Mouse (Mus musculus) limb, embryonic 15.5 days (tissue): ENCODE measurements around the gene Rap1gds1. TPM values are rescaled to one million over a fixed set of nuclear protein-coding genes. Genes with fewer than 3 reads are reported as not detected.

ENCODE experiments used
- ATAC-seq: fragments of 200-750 bp; cut with Nextera tagmentation; 2 replicates; pipeline ENCODE4 v1.8.0; 2017; ENCODE audit warnings: low read depth, moderate TSS enrichment; ENCODE audit not compliant: insufficient number of reproducible peaks, low FRiP score, low TSS enrichment
- H3K27ac ChIP-seq: fragments of 300-500 bp; sonication (generic); 2 replicates; pipeline ENCODE4 v1.5.1; 2015; ENCODE audit warnings: moderate library complexity, mild to moderate bottlenecking, inconsistent platforms
- H3K27me3 ChIP-seq: fragments of 300-500 bp; sonication (generic); 2 replicates; pipeline ENCODE4 v1.6.1; 2015; ENCODE audit warnings: inconsistent platforms
- H3K36me3 ChIP-seq: fragments of 300-500 bp; sonication (generic); 2 replicates; pipeline ENCODE4 v1.6.1; 2015; ENCODE audit warnings: inconsistent platforms
- H3K4me1 ChIP-seq: fragments of 300-500 bp; sonication (generic); 2 replicates; pipeline ENCODE4 v1.6.1; 2015; ENCODE audit warnings: inconsistent platforms
- H3K4me2 ChIP-seq: fragments of 300-500 bp; sonication (generic); 2 replicates; pipeline ENCODE4 v1.6.1; 2015; ENCODE audit warnings: mild to moderate bottlenecking, inconsistent platforms
- H3K4me3 ChIP-seq: fragments of 300-500 bp; sonication (generic); 2 replicates; pipeline ENCODE4 v1.5.1; 2015; ENCODE audit warnings: mild to moderate bottlenecking, inconsistent platforms
- H3K9ac ChIP-seq: fragments of 300-500 bp; sonication (generic); 2 replicates; pipeline ENCODE4 v1.6.1; 2015; ENCODE audit warnings: inconsistent platforms
- H3K9me3 ChIP-seq: fragments of 300-500 bp; sonication (generic); 2 replicates; pipeline ENCODE4 v1.6.1; 2016; ENCODE audit warnings: inconsistent platforms
- WGBS: fragments of 180-500 bp; shearing (Covaris S2); methylation state at CpG from one replicate; pipeline ENCODE4 v1.1.7; 2015; 5-methylcytosine and 5-hydroxymethylcytosine counted together
- polyA plus RNA-seq: library from polyadenylated mRNA; unstranded; fragments of >200 nt; fragmentation: Nextera tagmentation; extraction: Ambion mirVana; gene quantifications from 2 replicates; pipeline ENCODE4 v1.2.1, GENCODE M21; 2015

Rap1gds1 gene
- polyA plus RNA-seq, 1 experiment from 2014 or later = 53.3 TPM

DNA sequence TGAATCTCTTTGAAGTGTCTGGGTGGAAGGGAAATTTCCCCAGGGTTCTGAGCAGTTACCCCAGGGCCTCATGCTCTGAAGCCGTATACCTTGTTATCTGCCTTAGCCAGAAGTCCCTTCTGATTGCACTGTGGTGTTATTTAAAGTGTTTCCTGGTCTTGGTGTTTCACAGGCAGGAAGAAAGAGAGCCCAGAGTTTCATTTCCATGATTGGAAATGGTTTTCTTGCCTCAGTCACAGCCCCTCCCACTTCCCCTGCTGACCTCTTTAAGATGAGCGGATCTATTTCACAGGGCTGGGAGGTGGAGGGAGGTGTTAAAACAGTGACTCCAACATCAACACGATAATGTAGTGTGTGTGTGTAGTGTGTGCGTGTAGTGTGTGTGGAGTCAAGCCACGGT is 181.5 kb downstream of the Rap1gds1 start:
- H3K4me3 ChIP-seq = no peak overlapping the region
- peaks cover 13% of the 10 kb centered on the region for H3K36me3 ChIP-seq
- H3K9ac ChIP-seq = no peak overlapping the region
- no peak overlapping the region for H3K4me2 ChIP-seq
- no peak for ATAC-seq
- no peaks in the 10 kb centered on the region for H3K9me3 ChIP-seq
- H3K4me1 ChIP-seq = peaks cover 4% of the 10 kb centered on the region
- WGBS = 41% methylated on average over 5 of the region's 5 CpGs
- no peaks in the 10 kb centered on the region for H3K27me3 ChIP-seq
- H3K27ac ChIP-seq = no peak overlapping the region

DNA sequence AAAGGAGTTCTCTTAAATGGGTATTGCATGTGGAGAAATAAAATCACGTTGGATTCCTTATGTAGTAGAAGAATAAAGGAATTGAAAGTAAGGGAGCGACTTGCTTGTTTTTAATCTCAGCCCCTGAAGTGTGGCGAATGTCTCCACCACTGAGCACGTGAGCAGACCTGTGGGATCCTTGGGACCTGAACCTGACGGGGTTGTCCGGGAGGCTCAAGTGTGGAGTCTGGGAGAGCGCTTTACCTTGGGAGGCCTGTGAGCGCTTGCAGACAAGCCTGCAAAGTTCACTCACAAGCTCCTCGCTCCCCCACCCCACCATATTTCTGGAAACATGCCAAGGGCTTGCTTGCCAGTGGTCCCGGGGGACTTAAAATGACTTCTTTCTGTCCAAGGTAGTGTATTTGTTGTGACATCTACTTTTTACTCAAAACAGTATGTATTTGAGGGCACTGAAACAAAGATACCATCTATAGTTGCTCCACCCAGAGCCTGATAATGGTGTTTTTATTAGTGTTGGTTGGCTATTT is 185.2 kb downstream of the Rap1gds1 start:
- Histone ChIP-seq H3K27me3 (no peaks in the 10 kb centered on the region), H3K27ac (no peak overlapping the region), H3K36me3 (no peaks in the 10 kb centered on the region), H3K9me3 (no peaks in the 10 kb centered on the region), H3K4me2 (no peak overlapping the region), H3K4me3 (no peak overlapping the region), H3K9ac (no peak overlapping the region), H3K4me1 (peaks cover 4% of the 10 kb centered on the region)
- ATAC-seq = no peak
- WGBS = 47% methylated on average over 10 of the region's 10 CpGs

DNA sequence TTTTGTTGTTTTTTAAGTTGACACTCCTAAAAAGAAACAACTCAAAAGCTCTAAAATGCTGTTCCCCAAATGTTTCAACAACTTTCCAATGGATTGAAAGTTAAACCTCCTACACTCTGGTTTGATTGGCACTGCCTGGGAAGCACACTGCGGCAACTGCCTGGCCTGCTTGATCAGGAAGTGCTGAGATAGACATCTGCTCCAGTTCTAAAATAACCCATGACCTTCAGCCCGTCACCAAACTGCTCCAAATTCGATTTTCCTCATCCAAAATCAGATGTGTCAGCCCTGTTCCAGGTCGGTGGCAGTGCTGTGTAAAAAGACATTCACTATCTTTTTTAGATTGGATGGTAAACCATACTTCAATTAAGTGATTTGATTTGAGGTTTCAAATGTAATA is 185.8 kb downstream of the Rap1gds1 start:
- 62% methylated on average over 4 of the region's 4 CpGs for WGBS
- no peak overlapping the region for H3K4me2 ChIP-seq
- no peak overlapping the region for H3K27ac ChIP-seq

DNA sequence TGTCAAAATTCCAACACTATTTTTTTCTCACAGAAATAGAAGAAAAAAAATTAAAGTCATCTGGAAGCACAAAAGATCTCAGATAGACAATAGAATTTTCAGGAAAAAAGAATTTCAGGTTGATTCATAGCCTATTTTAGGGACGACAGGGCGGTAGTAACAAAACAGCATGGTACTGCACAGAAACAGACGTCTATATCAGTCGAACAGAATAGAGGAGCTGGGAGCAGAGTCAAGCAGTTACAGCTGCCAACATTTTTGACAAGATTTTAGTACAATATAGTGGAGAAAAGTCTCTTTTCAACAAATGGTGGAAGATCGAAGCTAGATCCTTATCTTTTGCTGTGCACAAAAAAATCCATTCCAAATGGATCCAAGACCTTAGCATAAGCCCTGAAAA is 188.9 kb downstream of the Rap1gds1 start:
- Histone ChIP-seq H3K27ac (no peak overlapping the region), H3K36me3 (no peaks in the 10 kb centered on the region), H3K9ac (no peak overlapping the region), H3K27me3 (no peaks in the 10 kb centered on the region), H3K4me2 (no peak overlapping the region), H3K4me1 (peaks cover 4% of the 10 kb centered on the region), H3K4me3 (no peak overlapping the region), H3K9me3 (no peaks in the 10 kb centered on the region)
- no peak for ATAC-seq
- 84% methylated on average over 5 of the region's 5 CpGs for WGBS

More for the DNA sequence above, 185.8 kb downstream of the Rap1gds1 start:
- H3K4me1 ChIP-seq = peaks cover 4% of the 10 kb centered on the region
- no peaks in the 10 kb centered on the region for H3K27me3 ChIP-seq
- no peak overlapping the region for H3K4me3 ChIP-seq
- no peaks in the 10 kb centered on the region for H3K36me3 ChIP-seq
- H3K9ac ChIP-seq = no peak overlapping the region
- no peaks in the 10 kb centered on the region for H3K9me3 ChIP-seq
- ATAC-seq = no peak

DNA sequence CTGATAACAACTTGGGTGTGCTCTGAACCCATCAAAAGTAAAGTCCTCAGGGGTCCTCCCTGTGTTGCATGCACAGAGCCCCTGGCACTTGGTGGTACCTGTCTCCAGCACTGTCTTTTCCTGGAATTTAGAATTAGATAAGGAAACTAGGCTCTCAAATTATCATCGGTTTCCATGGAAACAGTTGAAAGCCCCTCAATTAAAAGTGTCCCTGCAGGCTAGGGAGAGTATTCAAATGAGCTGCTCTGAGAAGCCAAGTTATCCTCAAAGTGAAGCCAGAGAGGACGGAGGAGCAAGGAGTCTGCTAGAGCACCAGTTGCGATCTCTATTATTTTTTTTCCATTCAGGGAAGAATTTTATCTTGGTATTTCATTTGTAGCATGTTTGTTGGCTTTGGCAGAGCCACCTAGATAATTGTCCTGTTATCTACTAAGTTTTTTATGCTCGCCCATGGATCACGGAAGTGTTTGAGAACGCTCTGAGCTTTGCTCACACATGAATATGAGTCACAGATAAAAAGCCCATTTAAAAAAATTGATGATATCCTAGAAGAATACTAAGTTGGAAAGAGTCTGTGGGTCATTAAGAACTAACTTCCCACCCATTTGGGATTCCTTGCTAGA is 193.2 kb downstream of the Rap1gds1 start:
- H3K4me3 ChIP-seq = no peak overlapping the region
- no peak overlapping the region for H3K9ac ChIP-seq
- H3K27me3 ChIP-seq = no peaks in the 10 kb centered on the region
- H3K4me2 ChIP-seq = no peak overlapping the region
- no peaks in the 10 kb centered on the region for H3K36me3 ChIP-seq
- 79% methylated on average over 6 of the region's 6 CpGs for WGBS
- peaks cover 4% of the 10 kb centered on the region; the same call in 1 of the 2 replicates for H3K4me1 ChIP-seq
- no peak overlapping the region for H3K27ac ChIP-seq
- ATAC-seq = no peak
- no peaks in the 10 kb centered on the region for H3K9me3 ChIP-seq

DNA sequence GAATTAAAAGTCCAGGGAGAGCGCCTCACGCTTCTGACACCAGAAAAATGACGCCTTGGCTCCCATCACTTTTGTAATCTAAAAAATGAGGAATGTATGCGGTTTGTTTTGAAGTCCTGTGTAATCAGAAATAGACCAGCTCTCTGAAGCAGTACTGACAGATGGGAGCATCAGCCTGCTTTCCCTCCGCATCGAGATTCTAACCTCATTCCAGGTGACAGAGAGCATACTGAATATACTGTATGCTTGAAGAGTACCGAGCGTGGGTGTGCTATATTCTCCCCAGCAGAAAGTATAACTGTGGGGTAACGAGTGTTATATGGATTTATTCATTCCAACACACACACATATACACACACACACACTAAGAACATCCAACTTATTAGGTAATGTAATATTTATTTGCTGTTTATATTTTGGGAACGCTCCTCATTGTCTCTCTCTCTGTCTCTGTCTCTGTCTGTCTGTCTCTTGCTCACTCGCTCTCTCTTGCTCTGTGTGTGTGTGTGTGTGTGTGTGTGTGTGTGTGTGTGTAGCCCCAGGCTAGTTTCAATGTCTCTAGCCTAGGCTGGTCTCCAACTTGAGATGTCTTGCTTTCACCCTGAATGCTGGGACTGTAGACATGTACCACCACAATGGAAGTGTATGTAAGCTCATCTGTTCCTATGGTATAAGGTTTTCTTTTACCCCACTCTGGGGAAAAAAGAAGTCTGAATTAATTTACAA is 193.8 kb downstream of the Rap1gds1 start:
- H3K4me1 ChIP-seq = peaks cover 6% of the 10 kb centered on the region; the same call in 1 of the 2 replicates
- H3K4me2 ChIP-seq = no peak overlapping the region
- no peaks in the 10 kb centered on the region for H3K27me3 ChIP-seq
- H3K36me3 ChIP-seq = no peaks in the 10 kb centered on the region
- ATAC-seq = no peak
- 87% methylated on average over 11 of the region's 11 CpGs for WGBS
- no peak overlapping the region for H3K27ac ChIP-seq
- no peaks in the 10 kb centered on the region for H3K9me3 ChIP-seq
- no peak overlapping the region for H3K9ac ChIP-seq
- no peak overlapping the region for H3K4me3 ChIP-seq

DNA sequence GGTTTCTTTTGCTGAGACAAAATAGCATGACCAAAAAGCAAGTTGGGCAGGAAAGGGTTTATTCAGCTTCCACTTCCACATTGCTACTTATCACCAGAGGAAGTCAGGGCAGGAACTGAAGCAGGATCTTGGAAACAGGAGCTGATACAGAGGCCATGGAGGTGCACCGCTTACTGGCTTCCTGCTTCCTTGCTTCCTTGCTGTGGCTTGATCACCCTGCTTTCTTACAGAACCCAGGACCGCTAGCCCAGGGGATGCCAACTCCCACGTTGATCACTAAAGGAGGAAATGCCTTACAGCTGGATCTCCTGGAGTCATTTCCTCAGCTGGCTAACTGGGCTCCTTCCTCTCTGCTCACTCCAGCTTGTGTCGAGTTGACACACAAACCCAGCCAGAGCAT is 197.3 kb downstream of the Rap1gds1 start:
- H3K9ac ChIP-seq = no peak overlapping the region
- H3K4me3 ChIP-seq = no peak overlapping the region
- 67% methylated on average over 4 of the region's 4 CpGs for WGBS
- no peaks in the 10 kb centered on the region for H3K9me3 ChIP-seq
- no peak overlapping the region for H3K27ac ChIP-seq
- no peak for ATAC-seq
- no peaks in the 10 kb centered on the region for H3K36me3 ChIP-seq
- no peak overlapping the region for H3K4me2 ChIP-seq
- H3K4me1 ChIP-seq = peaks cover 9% of the 10 kb centered on the region; the same call in 1 of the 2 replicates
- no peaks in the 10 kb centered on the region for H3K27me3 ChIP-seq

DNA sequence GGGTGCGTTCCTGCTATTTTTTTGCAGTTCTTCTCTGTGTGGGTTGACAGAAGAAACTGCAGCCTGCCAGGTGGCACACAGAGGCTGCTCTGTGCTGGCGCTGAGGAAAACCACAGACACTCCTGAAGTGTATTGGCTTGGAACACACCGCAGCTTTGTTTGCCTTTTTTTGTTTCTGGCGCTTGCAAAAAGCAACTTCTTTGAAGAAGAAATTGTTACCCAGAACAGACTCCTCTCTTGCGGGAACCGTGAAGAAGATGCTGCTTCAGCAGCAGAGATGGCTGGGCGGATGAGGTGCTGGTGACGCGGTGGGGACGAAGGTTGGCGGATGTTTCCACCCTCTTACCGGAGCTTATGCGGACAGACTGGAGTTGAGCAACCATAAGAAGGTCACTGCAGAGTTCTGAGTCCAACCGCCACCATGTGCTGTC is 198.1 kb downstream of the Rap1gds1 start:
- peaks cover 9% of the 10 kb centered on the region; the same call in 1 of the 2 replicates for H3K4me1 ChIP-seq
- H3K36me3 ChIP-seq = no peaks in the 10 kb centered on the region
- ATAC-seq = no peak
- H3K4me3 ChIP-seq = no peak overlapping the region
- H3K27ac ChIP-seq = peak overlapping the region; percentile 18
- no peak overlapping the region for H3K4me2 ChIP-seq
- H3K9me3 ChIP-seq = no peaks in the 10 kb centered on the region
- H3K27me3 ChIP-seq = no peaks in the 10 kb centered on the region
- 86% methylated on average over 14 of the region's 14 CpGs for WGBS
- H3K9ac ChIP-seq = no peak overlapping the region

DNA sequence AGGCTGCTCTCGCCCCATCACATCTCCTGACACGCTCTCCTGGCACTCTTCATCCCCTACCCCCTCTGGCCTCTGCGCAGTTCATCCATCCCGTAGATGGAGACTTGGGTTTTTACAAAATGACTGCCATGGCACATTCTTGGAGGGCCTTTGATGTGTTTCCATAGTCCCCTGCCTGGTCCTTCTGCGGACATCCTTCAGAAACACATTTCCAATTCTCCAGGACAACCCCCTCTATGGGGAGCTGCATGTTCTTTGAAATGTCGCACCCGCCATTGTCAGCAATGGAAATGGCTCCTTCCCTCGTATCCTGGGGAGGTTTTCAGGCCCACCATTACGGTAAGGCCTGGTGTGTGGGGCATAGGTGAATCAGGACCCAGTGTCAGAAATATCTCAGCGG is 198.6 kb downstream of the Rap1gds1 start:
- 88% methylated on average over 10 of the region's 10 CpGs for WGBS
- H3K4me2 ChIP-seq = no peak overlapping the region
- H3K4me3 ChIP-seq = no peak overlapping the region
- H3K27ac ChIP-seq = no peak overlapping the region
- no peaks in the 10 kb centered on the region for H3K27me3 ChIP-seq
- no peaks in the 10 kb centered on the region for H3K9me3 ChIP-seq
- H3K9ac ChIP-seq = no peak overlapping the region
- peaks cover 9% of the 10 kb centered on the region; the same call in 1 of the 2 replicates for H3K4me1 ChIP-seq
- ATAC-seq = no peak
- H3K36me3 ChIP-seq = no peaks in the 10 kb centered on the region

DNA sequence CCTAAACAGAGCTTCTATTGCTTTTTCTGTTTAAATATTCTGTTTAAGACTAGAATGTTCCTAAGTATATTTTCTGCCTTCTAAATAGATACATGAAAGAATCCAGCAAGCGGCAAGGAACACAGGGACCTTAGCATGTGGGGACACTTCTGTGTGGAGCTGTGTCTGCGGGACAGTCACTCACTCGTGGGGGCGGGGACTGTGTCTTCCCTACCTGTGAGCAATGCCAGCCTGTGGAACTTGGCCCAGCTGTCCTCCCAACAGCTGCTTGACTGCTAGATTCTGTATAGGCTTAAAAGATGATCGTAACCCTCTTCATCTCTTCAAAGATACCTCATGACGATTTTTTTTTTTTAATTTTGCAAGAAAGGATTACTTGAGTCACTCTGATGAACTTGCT is 199.1 kb downstream of the Rap1gds1 start:
- no peak overlapping the region for H3K9ac ChIP-seq
- no peak overlapping the region for H3K4me2 ChIP-seq
- H3K4me1 ChIP-seq = peaks cover 9% of the 10 kb centered on the region; the same call in 1 of the 2 replicates
- H3K36me3 ChIP-seq = no peaks in the 10 kb centered on the region
- 87% methylated on average over 6 of the region's 6 CpGs for WGBS
- no peak overlapping the region for H3K4me3 ChIP-seq
- ATAC-seq = no peak
- no peaks in the 10 kb centered on the region for H3K27me3 ChIP-seq
- no peak overlapping the region for H3K27ac ChIP-seq
- H3K9me3 ChIP-seq = no peaks in the 10 kb centered on the region
